24 mouse cellular contexts compared by ENCODE assay signal in genomic region chr7:94898088-94898487, GRCm38 (mm10).
A peak's percentile ranks its signal among the peaks of the same experiment; 100 is the strongest.
DNase-seq lines count a peak whose midpoint lies in the region; ATAC-seq and TF ChIP-seq lines count a peak whose summit lies in the region.
"Had no signal": no experiment of that assay in that cellular context is flagged by ENCODE, and none has a peak within 500 bp of the region (broad histone marks: within the 10 kb centered on the region; RNA-seq: fewer than 3 reads in every experiment).

No protein-coding gene starts in this region.

- no peak for TF ChIP-seq CTCF in hindbrain, postnatal 0 days (IDR thresholded peaks at IDR 0.05; ENCODE audit: low read depth)
- no peak for TF ChIP-seq CTCF in midbrain, postnatal 0 days (IDR thresholded peaks at IDR 0.05)
- TF ChIP-seq CTCF in brain, embryonic 14.5 days (IDR thresholded peaks at IDR 0.05; ENCODE audit: borderline replicate concordance, extremely low read depth, insufficient read depth, insufficient read length), result no peak
- TF ChIP-seq CTCF in layer of hippocampus, adult 2 months (conservative IDR thresholded peaks at IDR 0.05), result no peak

- no peaks in the 10 kb centered on the region for H3K4me1 ChIP-seq in embryonic facial prominence, embryonic 14.5 days (ENCODE audit: control insufficient read depth, insufficient read depth, low read length)
- H3K4me1 ChIP-seq in embryonic facial prominence, embryonic 10.5 days, result no peaks in the 10 kb centered on the region
- H3K4me1 ChIP-seq in hindbrain, postnatal 0 days (ENCODE audit: insufficient read depth, low read length), result no peaks in the 10 kb centered on the region
- H3K4me1 ChIP-seq in hindbrain, embryonic 11.5 days (replicated peaks; ENCODE audit: control insufficient read depth, insufficient read depth, low read length), result no peaks in the 10 kb centered on the region
- H3K4me1 ChIP-seq in midbrain, postnatal 0 days (ENCODE audit: insufficient read depth, low read length), result no peaks in the 10 kb centered on the region
- H3K4me1 ChIP-seq in midbrain, embryonic 11.5 days (ENCODE audit: control insufficient read depth, insufficient read depth, low read length), result no peaks in the 10 kb centered on the region
- H3K4me1 ChIP-seq: embryonic facial prominence, embryonic 12.5 days; hindbrain, embryonic 13.5 days had no signal

- no peaks in the 10 kb centered on the region for H3K9me3 ChIP-seq in embryonic facial prominence, embryonic 14.5 days (ENCODE audit: control insufficient read depth, low read length)
- no peaks in the 10 kb centered on the region for H3K9me3 ChIP-seq in embryonic facial prominence, embryonic 10.5 days
- H3K9me3 ChIP-seq in hindbrain, postnatal 0 days (ENCODE audit: low read length), result no peaks in the 10 kb centered on the region
- no peaks in the 10 kb centered on the region for H3K9me3 ChIP-seq in hindbrain, embryonic 11.5 days (ENCODE audit: control insufficient read depth, low read length)
- no peaks in the 10 kb centered on the region for H3K9me3 ChIP-seq in midbrain, postnatal 0 days (ENCODE audit: low read length)
- no peaks in the 10 kb centered on the region for H3K9me3 ChIP-seq in midbrain, embryonic 11.5 days (ENCODE audit: control insufficient read depth, low read length)
- H3K9me3 ChIP-seq: embryonic facial prominence, embryonic 12.5 days; forebrain, embryonic 15.5 days; hindbrain, embryonic 13.5 days had no signal

- H3K27me3 ChIP-seq in embryonic facial prominence, embryonic 14.5 days (replicated peaks; ENCODE audit: control insufficient read depth, insufficient read depth, low read length), result no peaks in the 10 kb centered on the region
- no peaks in the 10 kb centered on the region for H3K27me3 ChIP-seq in embryonic facial prominence, embryonic 10.5 days (replicated peaks; ENCODE audit: low read depth, poor library complexity, severe bottlenecking)
- H3K27me3 ChIP-seq in hindbrain, postnatal 0 days (ENCODE audit: insufficient read depth, low read length), result no peaks in the 10 kb centered on the region
- no peaks in the 10 kb centered on the region for H3K27me3 ChIP-seq in hindbrain, embryonic 11.5 days (ENCODE audit: control insufficient read depth, insufficient read depth, low read length)
- no peaks in the 10 kb centered on the region for H3K27me3 ChIP-seq in midbrain, postnatal 0 days (ENCODE audit: insufficient read depth, low read length)
- no peaks in the 10 kb centered on the region for H3K27me3 ChIP-seq in midbrain, embryonic 11.5 days (ENCODE audit: control insufficient read depth, insufficient read depth, low read length)
- H3K27me3 ChIP-seq: embryonic facial prominence, embryonic 12.5 days; forebrain, embryonic 15.5 days; hindbrain, embryonic 13.5 days; Patski had no signal

- H3K27ac ChIP-seq in embryonic facial prominence, embryonic 14.5 days (replicated peaks; ENCODE audit: low read depth, low read length), result no peak overlapping the region
- no peak overlapping the region for H3K27ac ChIP-seq in embryonic facial prominence, embryonic 10.5 days (replicated peaks)
- no peak overlapping the region for H3K27ac ChIP-seq in hindbrain, postnatal 0 days
- H3K27ac ChIP-seq in hindbrain, embryonic 11.5 days (ENCODE audit: low read depth, low read length), result no peak overlapping the region
- no peak overlapping the region for H3K27ac ChIP-seq in midbrain, postnatal 0 days (ENCODE audit: low read depth, low read length)
- no peak overlapping the region for H3K27ac ChIP-seq in midbrain, embryonic 11.5 days (ENCODE audit: low read depth, low read length)
- H3K27ac ChIP-seq in layer of hippocampus, adult 2 months, result no peak overlapping the region
- H3K27ac ChIP-seq: embryonic facial prominence, embryonic 12.5 days; forebrain, embryonic 15.5 days; hindbrain, embryonic 13.5 days had no signal

- no peak overlapping the region for H3K4me3 ChIP-seq in embryonic facial prominence, embryonic 14.5 days (ENCODE audit: low read depth, low read length)
- H3K4me3 ChIP-seq in embryonic facial prominence, embryonic 10.5 days, result no peak overlapping the region
- H3K4me3 ChIP-seq in hindbrain, postnatal 0 days (ENCODE audit: low read length), result no peak overlapping the region
- H3K4me3 ChIP-seq in hindbrain, embryonic 11.5 days (ENCODE audit: low read depth, low read length), result no peak overlapping the region
- H3K4me3 ChIP-seq in midbrain, postnatal 0 days (ENCODE audit: low read depth, low read length), result no peak overlapping the region
- no peak overlapping the region for H3K4me3 ChIP-seq in midbrain, embryonic 11.5 days (ENCODE audit: low read depth, low read length)
- no peak overlapping the region for H3K4me3 ChIP-seq in layer of hippocampus, adult 2 months
- H3K4me3 ChIP-seq: embryonic facial prominence, embryonic 12.5 days; erythroblast, embryonic 14.5 days; forebrain, embryonic 15.5 days; hindbrain, embryonic 13.5 days had no signal

- H3K9ac ChIP-seq in embryonic facial prominence, embryonic 14.5 days (ENCODE audit: low read depth, low read length), result no peak overlapping the region
- no peak overlapping the region for H3K9ac ChIP-seq in hindbrain, postnatal 0 days (replicated peaks; ENCODE audit: low read length)
- no peak overlapping the region for H3K9ac ChIP-seq in hindbrain, embryonic 11.5 days (ENCODE audit: low read depth, low read length)
- H3K9ac ChIP-seq in midbrain, postnatal 0 days (replicated peaks; ENCODE audit: low read length, poor library complexity, severe bottlenecking), result no peak overlapping the region
- H3K9ac ChIP-seq in midbrain, embryonic 11.5 days (ENCODE audit: low read length), result no peak overlapping the region
- H3K9ac ChIP-seq: embryonic facial prominence, embryonic 12.5 days; forebrain, embryonic 15.5 days; hindbrain, embryonic 13.5 days had no signal

- DNase-seq in embryonic facial prominence, embryonic 14.5 days (ENCODE audit: low spot score), result peak; percentile 17
- no peak for DNase-seq in embryonic facial prominence, embryonic 10.5 days (ENCODE audit: low spot score)
- DNase-seq in hindbrain, postnatal 0 days (ENCODE audit: low spot score), result peak; percentile 2
- DNase-seq in hindbrain, embryonic 11.5 days (ENCODE audit: low spot score), result no peak
- peak; percentile 18 for DNase-seq in midbrain, postnatal 0 days (ENCODE audit: low spot score)
- no peak for DNase-seq in midbrain, embryonic 11.5 days (ENCODE audit: low spot score, missing footprints)
- DNase-seq in brain, embryonic 14.5 days (ENCODE audit: low read depth), result peak; percentile 77
- DNase-seq in layer of hippocampus, adult 2 months (ENCODE audit: low spot score in 2 of 2), result no peak
- DNase-seq: adrenal gland, postnatal 10 days; adrenal gland, postnatal 36 days; cerebellum, adult 18-20 months; cerebellum, adult 9-10 months; cerebellum, postnatal 14 days; gastrocnemius, postnatal 10 days; heart, adult 11 months had no signal

- TF ChIP-seq POLR2A in brain, embryonic 14.5 days (IDR thresholded peaks at IDR 0.05; ENCODE audit: borderline replicate concordance, extremely low read depth, insufficient read depth, insufficient read length, poor library complexity, severe bottlenecking), result no peak

- no peak overlapping the region for H3K4me2 ChIP-seq in embryonic facial prominence, embryonic 14.5 days (ENCODE audit: low read depth, low read length)
- no peak overlapping the region for H3K4me2 ChIP-seq in hindbrain, postnatal 0 days (ENCODE audit: low read depth, low read length)
- H3K4me2 ChIP-seq in hindbrain, embryonic 11.5 days (replicated peaks; ENCODE audit: low read depth, low read length), result no peak overlapping the region
- no peak overlapping the region for H3K4me2 ChIP-seq in midbrain, postnatal 0 days (ENCODE audit: low read depth, low read length, poor library complexity, severe bottlenecking)
- H3K4me2 ChIP-seq in midbrain, embryonic 11.5 days, result no peak overlapping the region
- H3K4me2 ChIP-seq: embryonic facial prominence, embryonic 12.5 days; forebrain, embryonic 15.5 days; heart, embryonic 11.5 days; hindbrain, embryonic 13.5 days had no signal

- WGBS in embryonic facial prominence, embryonic 14.5 days, result 44% methylated on average over 3 of the region's 3 CpGs
- 74% methylated on average over 3 of the region's 3 CpGs for WGBS in embryonic facial prominence, embryonic 10.5 days
- WGBS in hindbrain, postnatal 0 days, result 34% methylated on average over 3 of the region's 3 CpGs
- WGBS in hindbrain, embryonic 11.5 days, result 72% methylated on average over 3 of the region's 3 CpGs
- WGBS in midbrain, postnatal 0 days, result 51% methylated on average over 3 of the region's 3 CpGs
- WGBS in midbrain, embryonic 11.5 days, result 71% methylated on average over 3 of the region's 3 CpGs

- ATAC-seq in embryonic facial prominence, embryonic 14.5 days (ENCODE audit: low read depth), result no peak
- ATAC-seq in hindbrain, postnatal 0 days, result no peak
- ATAC-seq in hindbrain, embryonic 11.5 days (ENCODE audit: low FRiP score), result no peak
- ATAC-seq in midbrain, postnatal 0 days (ENCODE audit: low FRiP score), result no peak
- ATAC-seq in midbrain, embryonic 11.5 days (ENCODE audit: low FRiP score), result no peak
- ATAC-seq: forebrain, embryonic 15.5 days; hindbrain, embryonic 16.5 days; inflammation-experienced regulatory T-cells, adult 6 months; intestine, embryonic 16.5 days; Patski had no signal

- no peaks in the 10 kb centered on the region for H3K36me3 ChIP-seq in embryonic facial prominence, embryonic 14.5 days (ENCODE audit: control insufficient read depth, insufficient read depth, low read length)
- no peaks in the 10 kb centered on the region for H3K36me3 ChIP-seq in embryonic facial prominence, embryonic 10.5 days (replicated peaks)
- H3K36me3 ChIP-seq in hindbrain, postnatal 0 days (ENCODE audit: insufficient read depth, low read length), result no peaks in the 10 kb centered on the region
- no peaks in the 10 kb centered on the region for H3K36me3 ChIP-seq in hindbrain, embryonic 11.5 days (ENCODE audit: control insufficient read depth, insufficient read depth, low read length)
- H3K36me3 ChIP-seq in midbrain, postnatal 0 days (ENCODE audit: insufficient read depth, low read length), result no peaks in the 10 kb centered on the region
- no peaks in the 10 kb centered on the region for H3K36me3 ChIP-seq in midbrain, embryonic 11.5 days (ENCODE audit: control insufficient read depth, insufficient read depth, low read length)
- H3K36me3 ChIP-seq: embryonic facial prominence, embryonic 12.5 days; forebrain, embryonic 15.5 days; hindbrain, embryonic 13.5 days had no signal

Comparison
In these comparisons a context has a peak if more than half of its experiments do, and no peak if none do; other contexts are left out.
1. DNase-seq: peak in embryonic facial prominence, embryonic 14.5 days (single experiment), hindbrain, postnatal 0 days (single experiment), midbrain, postnatal 0 days (single experiment) and brain, embryonic 14.5 days (single experiment); none in embryonic facial prominence, embryonic 10.5 days (single experiment), hindbrain, embryonic 11.5 days (single experiment), midbrain, embryonic 11.5 days (single experiment) and layer of hippocampus, adult 2 months (0 of 2).